Mouse (Mus musculus) cerebellum, adult 2 months (tissue): ENCODE results near the gene Trim47. TPM values are rescaled to one million over a fixed set of nuclear protein-coding genes. Genes with fewer than 3 reads are reported as not detected.
A peak's percentile ranks its signal among the peaks of the same experiment; 100 is the strongest.

ENCODE experiments used
- DNase-seq, 2 experiments: peaks; one replicate each; pipeline ENCODE4 v3.0.0; 2021
- H3K27ac ChIP-seq: fragments of 200-500 bp; 2 replicates; pipeline ENCODE4 v1.5.1; 2012; ENCODE audit warnings: low read length, control low read depth, inconsistent platforms; ENCODE audit not compliant: insufficient read depth
- H3K27me3 ChIP-seq: fragments of 200-500 bp; 2 replicates; pipeline ENCODE4 v1.6.1; 2012; ENCODE audit warnings: inconsistent platforms, mild to moderate bottlenecking, low read length, moderate library complexity; ENCODE audit not compliant: control insufficient read depth, insufficient read depth
- H3K4me1 ChIP-seq: fragments of 200-500 bp; 2 replicates; pipeline ENCODE4 v1.6.1; 2011; ENCODE audit warnings: low read length; ENCODE audit not compliant: control insufficient read depth, insufficient read depth
- H3K4me3 ChIP-seq: fragments of 200-500 bp; replicated peaks from 2 replicates; pipeline ENCODE3; 2011; ENCODE audit warnings: mild to moderate bottlenecking, low read depth, low read length, control low read depth; ENCODE audit not compliant: insufficient read depth
- CTCF ChIP-seq: fragments of 200-500 bp; IDR thresholded peaks from 2 replicates; pipeline ENCODE4 v1.5.1; 2011; ENCODE audit warnings: low read depth, mild to moderate bottlenecking, control low read depth, low read length, moderate library complexity, borderline replicate concordance; ENCODE audit not compliant: insufficient read depth
- POLR2A ChIP-seq: fragments of 200-500 bp; IDR thresholded peaks from 2 replicates; pipeline ENCODE4 v1.6.1; 2011; ENCODE audit warnings: low read length, control low read depth, borderline replicate concordance; ENCODE audit not compliant: insufficient read depth
- WGBS: fragments of 180-500 bp; shearing (Covaris S2); methylation state at CpG from one replicate; pipeline ENCODE4 v1.1.7; 2018; 5-methylcytosine and 5-hydroxymethylcytosine counted together
- polyA plus RNA-seq: library from polyadenylated mRNA; depleted of rRNA; stranded (reverse); fragments of >200 nt; gene quantifications from 2 replicates; pipeline ENCODE4 v1.2.3, GENCODE M21; 2012

Trim47 gene
- polyA plus RNA-seq, 1 experiment: 4.1 TPM

GRCm38 (mm10) chr11:116072608-116073007 lies 54.4 kb downstream of the Trim47 start:
- Histone ChIP-seq H3K27ac (no peak overlapping the region), H3K4me3 (no peak overlapping the region), H3K27me3 (no peaks in the 10 kb centered on the region), H3K4me1 (peaks cover 24% of the 10 kb centered on the region)
- DNase-seq: no peak
- TF ChIP-seq POLR2A (no peak), CTCF (no peak)
- 84% methylated on average over 3 of the region's 3 CpGs for WGBS

- 53% methylated on average over 5 of the region's 5 CpGs for WGBS
- no peak for DNase-seq
- Histone ChIP-seq H3K27me3 (no peaks in the 10 kb centered on the region), H3K27ac (no peak overlapping the region), H3K4me3 (no peak overlapping the region), H3K4me1 (peaks cover 14% of the 10 kb centered on the region)
- no peak for TF ChIP-seq POLR2A
- TF ChIP-seq CTCF: peak; percentile 24; the same call in 1 of the 2 replicates
Observed at GRCm38 (mm10) chr11:116071510-116071909, 55.5 kb downstream of the Trim47 start.

GRCm38 (mm10) chr11:116065345-116065744 lies 61.7 kb downstream of the Trim47 start:
- Histone ChIP-seq H3K4me1 (peaks cover 51% of the 10 kb centered on the region), H3K27ac (peak overlapping the region; percentile 53), H3K4me3 (no peak overlapping the region), H3K27me3 (no peaks in the 10 kb centered on the region)
- TF ChIP-seq POLR2A: no peak
- no peak for TF ChIP-seq CTCF
- 27% methylated on average over 12 of the region's 12 CpGs for WGBS
- DNase-seq: peak; percentile 45 to 54

- peak overlapping the region; percentile 92 for H3K27ac ChIP-seq
- peaks cover 61% of the 10 kb centered on the region for H3K4me1 ChIP-seq
- 46% methylated on average over 23 of the region's 23 CpGs for WGBS
- DNase-seq: peak; percentile 51 to 64
- H3K27me3 ChIP-seq: no peaks in the 10 kb centered on the region
- H3K4me3 ChIP-seq: peak overlapping the region; percentile 9
- TF ChIP-seq CTCF (no peak), POLR2A (no peak)
Observed at GRCm38 (mm10) chr11:116064187-116064867, 62.7 kb downstream of the Trim47 start.

GRCm38 (mm10) chr11:116063562-116063961 lies 63.4 kb downstream of the Trim47 start:
- 0 out of 2 replicates have a peak, but pooled peaks have one; percentile 15 for TF ChIP-seq CTCF
- no peak for TF ChIP-seq POLR2A
- H3K27ac ChIP-seq: peak overlapping the region; percentile 92
- WGBS: 1% methylated on average over 13 of the region's 13 CpGs

GRCm38 (mm10) chr11:116062521-116062920 lies 64.5 kb downstream of the Trim47 start:
- 5% methylated on average over 8 of the region's 8 CpGs for WGBS
- TF ChIP-seq POLR2A (no peak), CTCF (no peak)
- H3K4me1 ChIP-seq: peaks cover 76% of the 10 kb centered on the region
- H3K4me3 ChIP-seq: no peak overlapping the region
- H3K27me3 ChIP-seq: no peaks in the 10 kb centered on the region
- H3K27ac ChIP-seq: peak overlapping the region; percentile 92
- peak; percentile 65 to 66 for DNase-seq

More at GRCm38 (mm10) chr11:116063562-116063961, 63.4 kb downstream of the Trim47 start:
- H3K4me1 ChIP-seq: peaks cover 65% of the 10 kb centered on the region
- peak; percentile 97 to 99 for DNase-seq
- no peak overlapping the region for H3K4me3 ChIP-seq
- H3K27me3 ChIP-seq: no peaks in the 10 kb centered on the region

- DNase-seq: peak; percentile 85 to 91
- H3K27ac ChIP-seq: peak overlapping the region; percentile 92
Observed at GRCm38 (mm10) chr11:116061641-116062415, 65.2 kb downstream of the Trim47 start.

GRCm38 (mm10) chr11:116060596-116060995 lies 66.4 kb downstream of the Trim47 start:
- H3K27ac ChIP-seq: peak overlapping the region; percentile 92
- 21% methylated on average over 9 of the region's 9 CpGs for WGBS
- TF ChIP-seq POLR2A: no peak
- no peak for TF ChIP-seq CTCF

More at GRCm38 (mm10) chr11:116061641-116062415, 65.2 kb downstream of the Trim47 start:
- Histone ChIP-seq H3K4me3 (peak overlapping the region; percentile 4), H3K4me1 (peaks cover 82% of the 10 kb centered on the region), H3K27me3 (no peaks in the 10 kb centered on the region)
- whole genome bisulfite sequencing: 12% methylated on average over 13 of the region's 13 CpGs
- TF ChIP-seq POLR2A (peak; percentile 29; the same call in 1 of the 2 replicates), CTCF (no peak)

More at GRCm38 (mm10) chr11:116060596-116060995, 66.4 kb downstream of the Trim47 start:
- DNase-seq: peak; percentile 62 to 68
- Histone ChIP-seq H3K4me3 (no peak overlapping the region), H3K4me1 (peaks cover 84% of the 10 kb centered on the region), H3K27me3 (no peaks in the 10 kb centered on the region)
